17 mouse cellular contexts compared by ENCODE assay signal in the genomic region with DNA sequence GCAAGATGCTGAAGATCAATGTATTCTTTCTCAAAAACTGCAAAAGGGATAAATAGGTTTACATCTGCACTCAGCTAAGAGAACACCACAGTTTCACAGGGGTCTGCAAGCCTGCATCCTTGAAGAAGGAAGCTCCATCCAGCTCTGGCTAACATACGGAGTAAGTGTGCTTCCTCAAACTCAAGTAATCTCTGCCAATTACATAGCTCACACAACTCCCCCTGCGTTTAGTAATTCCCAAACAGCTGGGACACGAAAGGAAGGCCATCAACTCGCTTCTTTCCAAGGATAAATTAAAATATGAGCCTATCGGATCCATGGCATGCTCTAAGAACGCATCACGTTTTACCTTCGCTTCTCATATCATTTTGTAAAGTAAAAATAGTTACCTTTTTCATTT.
DNase-seq lines count a peak whose midpoint lies in the region; ATAC-seq and TF ChIP-seq lines count a peak whose summit lies in the region.
"Had no signal": no experiment of that assay in that cellular context is flagged by ENCODE, and none has a peak within 500 bp of the region (broad histone marks: within the 10 kb centered on the region; RNA-seq: fewer than 3 reads in every experiment).

No protein-coding gene starts in this region.

- no peak for ATAC-seq in hindbrain, embryonic 15.5 days (ENCODE audit: low FRiP score, low read depth)
- ATAC-seq in hindbrain, postnatal 0 days = no peak
- no peak for ATAC-seq in heart, postnatal 0 days (ENCODE audit: insufficient read depth, low read depth)
- ATAC-seq: inflammation-experienced regulatory T-cells, adult 6 months had no signal

- H3K27me3 ChIP-seq in hindbrain, embryonic 15.5 days = no peaks in the 10 kb centered on the region
- H3K27me3 ChIP-seq in hindbrain, postnatal 0 days (ENCODE audit: insufficient read depth, low read length) = no peaks in the 10 kb centered on the region
- H3K27me3 ChIP-seq in heart, postnatal 0 days (ENCODE audit: control insufficient read depth, insufficient read depth, low read length) = no peaks in the 10 kb centered on the region
- H3K27me3 ChIP-seq: heart, embryonic 15.5 days; megakaryocyte, embryonic 14.5 days had no signal

- H3K27ac ChIP-seq in gastrocnemius, adult 2 months = 0 out of 2 replicates have a peak overlapping the region, but pooled peaks have one; percentile 2
- H3K27ac ChIP-seq in hindbrain, embryonic 15.5 days (replicated peaks) = peak overlapping the region; percentile 30; the same call in 1 of the 2 replicates
- H3K27ac ChIP-seq in hindbrain, postnatal 0 days = no peak overlapping the region
- peak overlapping the region; percentile 47 for H3K27ac ChIP-seq in heart, postnatal 0 days (ENCODE audit: low read depth)
- H3K27ac ChIP-seq: heart, embryonic 15.5 days had no signal

- H3K4me2 ChIP-seq in hindbrain, embryonic 15.5 days = no peak overlapping the region
- H3K4me2 ChIP-seq in hindbrain, postnatal 0 days (ENCODE audit: low read depth, low read length) = no peak overlapping the region
- no peak overlapping the region for H3K4me2 ChIP-seq in heart, postnatal 0 days (ENCODE audit: low read depth, low read length)
- H3K4me2 ChIP-seq: heart, embryonic 15.5 days; liver, embryonic 11.5 days had no signal

- TF ChIP-seq EP300 in heart, postnatal 0 days (IDR thresholded peaks at IDR 0.05; ENCODE audit: low read depth) = no peak

- DNase-seq in gastrocnemius, adult 2 months = no peak
- no peak for DNase-seq in gastrocnemius, postnatal 10 days
- no peak for DNase-seq in hindbrain, postnatal 0 days (ENCODE audit: low spot score)
- peak; percentile 20 for DNase-seq in gastrocnemius, postnatal 14 days
- DNase-seq in heart, postnatal 0 days (ENCODE audit: low spot score) = peak; percentile 10
- no peak for DNase-seq in urinary bladder, postnatal 36 days (ENCODE audit: low spot score in 2 of 2)
- DNase-seq: cerebellum, adult 2 months; kidney, adult 9 months; kidney, postnatal 25 days; lung, adult 18-20 months; thymus, postnatal 14 days had no signal

- intact Hi-C loops in gastrocnemius, adult 2 months (cut with DNase I) = no loop called here
- intact Hi-C loops in gastrocnemius, postnatal 14 days (cut with DNase I; ENCODE audit: low total_unique reads) = no loop called here

- H3K36me3 ChIP-seq in hindbrain, embryonic 15.5 days = no peaks in the 10 kb centered on the region
- H3K36me3 ChIP-seq in hindbrain, postnatal 0 days (ENCODE audit: insufficient read depth, low read length) = no peaks in the 10 kb centered on the region
- H3K36me3 ChIP-seq in heart, postnatal 0 days (replicated peaks; ENCODE audit: control insufficient read depth, insufficient read depth, low read length) = no peaks in the 10 kb centered on the region
- H3K36me3 ChIP-seq: heart, embryonic 15.5 days had no signal

- peak overlapping the region; percentile 24 for H3K4me3 ChIP-seq in gastrocnemius, adult 2 months
- no peak overlapping the region for H3K4me3 ChIP-seq in hindbrain, embryonic 15.5 days
- no peak overlapping the region for H3K4me3 ChIP-seq in hindbrain, postnatal 0 days (ENCODE audit: low read length)
- H3K4me3 ChIP-seq in heart, postnatal 0 days (ENCODE audit: low read depth, low read length) = no peak overlapping the region
- H3K4me3 ChIP-seq: erythroblast, embryonic 14.5 days; heart, embryonic 15.5 days; megakaryocyte, embryonic 14.5 days had no signal

- H3K9me3 ChIP-seq in hindbrain, embryonic 15.5 days = no peaks in the 10 kb centered on the region
- H3K9me3 ChIP-seq in hindbrain, postnatal 0 days (ENCODE audit: low read length) = no peaks in the 10 kb centered on the region
- no peaks in the 10 kb centered on the region for H3K9me3 ChIP-seq in heart, postnatal 0 days (replicated peaks; ENCODE audit: control insufficient read depth, low read length)
- H3K9me3 ChIP-seq: heart, embryonic 15.5 days had no signal

- WGBS in hindbrain, embryonic 15.5 days = 60% methylated on average over 8 of the region's 8 CpGs
- 70% methylated on average over 8 of the region's 8 CpGs for WGBS in hindbrain, postnatal 0 days
- WGBS in heart, postnatal 0 days = 72% methylated on average over 8 of the region's 8 CpGs

- H3K4me1 ChIP-seq in hindbrain, embryonic 15.5 days (replicated peaks) = peaks cover 10% of the 10 kb centered on the region
- H3K4me1 ChIP-seq in hindbrain, postnatal 0 days (ENCODE audit: insufficient read depth, low read length) = no peaks in the 10 kb centered on the region; the same call in 1 of the 2 replicates
- no peaks in the 10 kb centered on the region for H3K4me1 ChIP-seq in heart, postnatal 0 days (ENCODE audit: control insufficient read depth, insufficient read depth)
- H3K4me1 ChIP-seq: heart, embryonic 15.5 days; megakaryocyte, embryonic 14.5 days had no signal

- H3K9ac ChIP-seq in hindbrain, embryonic 15.5 days = no peak overlapping the region
- H3K9ac ChIP-seq in hindbrain, postnatal 0 days (replicated peaks; ENCODE audit: low read length) = no peak overlapping the region
- H3K9ac ChIP-seq in heart, postnatal 0 days (replicated peaks; ENCODE audit: low read depth, low read length) = no peak overlapping the region
- H3K9ac ChIP-seq: heart, embryonic 15.5 days had no signal

- TF ChIP-seq CTCF in gastrocnemius, adult 2 months (IDR thresholded peaks at IDR 0.05) = no peak
- TF ChIP-seq CTCF in hindbrain, postnatal 0 days (IDR thresholded peaks at IDR 0.05; ENCODE audit: low read depth) = no peak
- no peak for TF ChIP-seq CTCF in heart, postnatal 0 days (IDR thresholded peaks at IDR 0.05; ENCODE audit: low read depth)

Comparison
In these comparisons a context has a peak if more than half of its experiments do, and no peak if none do; other contexts are left out.
1. DNase-seq: peak in gastrocnemius, postnatal 14 days (single experiment) and heart, postnatal 0 days (single experiment); none in gastrocnemius, adult 2 months (single experiment), gastrocnemius, postnatal 10 days (single experiment), hindbrain, postnatal 0 days (single experiment) and urinary bladder, postnatal 36 days (0 of 2).